Mouse (Mus musculus): ENCODE results near the gene Fhad1.
"Not testable (repeated sequence)": the region's sequence is repeated elsewhere in the genome, so short reads cannot be mapped to it uniquely, and the experiment has no call there.

Fhad1 gene

GRCm38 (mm10) chr4:142014659-142015608, at the start of gene Fhad1:
Gene Fhad1 (minus strand): TSS chr4:142015082.
- peak; percentile 42 to 48 for DNase-seq (ENCODE audit: low spot score in 2 of 2)

GRCm38 (mm10) chr4:142063057-142063534, 48.2 kb upstream of the Fhad1 start:
- DNase-seq (ENCODE audit: low spot score in 2 of 2) = no peak

- DNase-seq (ENCODE audit: low spot score in 2 of 2) = no peak
Measured at GRCm38 (mm10) chr4:142061485-142062240, 46.8 kb upstream of the Fhad1 start.

GRCm38 (mm10) chr4:142060455-142061378, 45.8 kb upstream of the Fhad1 start:
- no peak for DNase-seq (ENCODE audit: low spot score in 2 of 2)

GRCm38 (mm10) chr4:142059841-142060193, 44.9 kb upstream of the Fhad1 start:
- DNase-seq (ENCODE audit: low spot score in 2 of 2) = no peak

GRCm38 (mm10) chr4:142059113-142059840, 44.4 kb upstream of the Fhad1 start:
- DNase-seq (ENCODE audit: low spot score in 2 of 2) = no peak

- DNase-seq (ENCODE audit: low spot score in 2 of 2) = peak in 1 of 2 experiments; percentile 41
Measured at GRCm38 (mm10) chr4:142057529-142058216, 42.8 kb upstream of the Fhad1 start.

- no peak for DNase-seq (ENCODE audit: low spot score in 2 of 2)
Measured at GRCm38 (mm10) chr4:142055600-142055999, 40.7 kb upstream of the Fhad1 start.

GRCm38 (mm10) chr4:142054580-142054979, 39.7 kb upstream of the Fhad1 start:
- DNase-seq (ENCODE audit: low spot score in 2 of 2) = no peak

- DNase-seq (ENCODE audit: low spot score in 2 of 2) = no peak
Measured at GRCm38 (mm10) chr4:142053661-142054448, 39.0 kb upstream of the Fhad1 start.

GRCm38 (mm10) chr4:142053261-142053660, 38.4 kb upstream of the Fhad1 start:
- DNase-seq (ENCODE audit: low spot score in 2 of 2) = no peak

GRCm38 (mm10) chr4:142052391-142053132, 37.7 kb upstream of the Fhad1 start:
- DNase-seq (ENCODE audit: low spot score in 2 of 2) = no peak

- not testable (repeated sequence) for DNase-seq (ENCODE audit: low spot score in 2 of 2)
Measured at GRCm38 (mm10) chr4:142051883-142052282, 37.0 kb upstream of the Fhad1 start.

GRCm38 (mm10) chr4:142049963-142050362, 35.1 kb upstream of the Fhad1 start:
- DNase-seq (ENCODE audit: low spot score in 2 of 2) = no peak

GRCm38 (mm10) chr4:142048391-142048790, 33.5 kb upstream of the Fhad1 start:
- no peak for DNase-seq (ENCODE audit: low spot score in 2 of 2)

GRCm38 (mm10) chr4:142047005-142047404, 32.1 kb upstream of the Fhad1 start:
- no peak for DNase-seq (ENCODE audit: low spot score in 2 of 2)

GRCm38 (mm10) chr4:142046496-142046895, 31.6 kb upstream of the Fhad1 start:
- DNase-seq (ENCODE audit: low spot score in 2 of 2) = no peak

GRCm38 (mm10) chr4:142045595-142046163, 30.8 kb upstream of the Fhad1 start:
- no peak for DNase-seq (ENCODE audit: low spot score in 2 of 2)

Data from frontal cortex, postnatal 36 days (tissue).